In the genomic region with DNA sequence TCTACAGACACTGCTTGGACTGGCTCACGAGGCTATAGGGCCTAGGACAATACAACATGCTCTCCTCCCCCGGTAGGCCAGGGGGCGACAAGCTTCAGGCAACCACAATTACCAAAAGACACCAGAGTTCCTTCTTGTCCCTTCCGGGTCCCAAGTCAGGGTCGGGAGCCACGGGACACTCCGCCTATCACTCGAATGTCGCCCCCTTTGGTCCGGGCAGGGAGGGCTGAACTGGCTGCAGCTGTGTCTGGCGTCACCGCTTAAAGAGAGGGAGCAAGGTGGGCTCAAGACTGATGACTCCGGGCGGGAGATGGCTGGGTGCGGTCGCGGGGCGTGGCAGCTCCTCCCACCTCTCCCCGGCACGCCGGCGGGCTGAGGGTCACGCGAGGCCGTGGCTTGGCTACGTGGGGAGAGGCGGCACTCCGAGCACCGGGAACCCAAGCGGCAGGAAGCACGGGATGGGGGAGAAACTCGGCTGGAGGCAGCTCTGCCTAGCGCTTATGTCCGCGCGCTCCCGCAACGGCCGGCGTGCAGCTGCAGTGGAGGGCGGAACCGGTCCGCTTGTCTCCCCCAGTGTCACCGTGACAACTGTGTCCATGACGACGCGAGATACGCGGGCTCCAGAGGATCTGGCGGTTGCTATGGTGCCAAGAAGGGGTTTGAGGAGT, we compare ENCODE assay signal across 8 mouse cellular contexts. TPM values are rescaled to one million over a fixed set of nuclear protein-coding genes. Genes with fewer than 3 reads are reported as not detected.
DNase-seq lines count a peak whose midpoint lies in the region; ATAC-seq and TF ChIP-seq lines count a peak whose summit lies in the region.

A gene (minus strand): TSS at position 536 of the 668 bp plus-strand sequence.

- no peaks in the 10 kb centered on the region for H3K27me3 ChIP-seq in E14TG2a.4 (ENCODE audit: insufficient read depth, low read length)
- H3K27me3 ChIP-seq in forebrain, embryonic 14.5 days (replicated peaks; ENCODE audit: control insufficient read depth, insufficient read depth, low read length): no peaks in the 10 kb centered on the region
- no peaks in the 10 kb centered on the region for H3K27me3 ChIP-seq in heart, postnatal 0 days (ENCODE audit: control insufficient read depth, insufficient read depth, low read length)
- no peaks in the 10 kb centered on the region for H3K27me3 ChIP-seq in liver, embryonic 15.5 days
- H3K27me3 ChIP-seq in neural tube, embryonic 11.5 days (ENCODE audit: control insufficient read depth, insufficient read depth, low read length): no peaks in the 10 kb centered on the region
- H3K27me3 ChIP-seq in stomach, embryonic 15.5 days (replicated peaks): no peaks in the 10 kb centered on the region

- DNase-seq in c-Kit-positive CD71-positive TER-119-positive erythroid progenitor cells, embryonic 14.5 days (ENCODE audit: low spot score): peak; percentile 87
- peak; percentile 97 for DNase-seq in forebrain, embryonic 14.5 days (ENCODE audit: low spot score)
- DNase-seq in heart, postnatal 0 days (ENCODE audit: low spot score): peak; percentile 64
- DNase-seq in kidney, postnatal 36 days: peak; percentile 56 to 73
- DNase-seq in neural tube, embryonic 11.5 days (ENCODE audit: low spot score): peak; percentile 92

- peak within 1 kb of the TSS; percentile 81 for H3K4me3 ChIP-seq in E14TG2a.4 (replicated peaks; ENCODE audit: low read length)
- peak within 1 kb of the TSS; percentile 58 for H3K4me3 ChIP-seq in forebrain, embryonic 14.5 days (ENCODE audit: low read depth, low read length)
- peak within 1 kb of the TSS; percentile 54 for H3K4me3 ChIP-seq in heart, postnatal 0 days (ENCODE audit: low read depth, low read length)
- peak within 1 kb of the TSS; percentile 65 for H3K4me3 ChIP-seq in liver, embryonic 15.5 days (replicated peaks)
- H3K4me3 ChIP-seq in neural tube, embryonic 11.5 days (ENCODE audit: low read depth, low read length): peak within 1 kb of the TSS; percentile 58
- H3K4me3 ChIP-seq in stomach, embryonic 15.5 days (replicated peaks): peak within 1 kb of the TSS; percentile 46

- TF ChIP-seq EP300 in heart, postnatal 0 days (IDR thresholded peaks at IDR 0.05; ENCODE audit: low read depth): no peak

- ATAC-seq in forebrain, embryonic 14.5 days: peak; percentile 97
- ATAC-seq in heart, postnatal 0 days (ENCODE audit: insufficient read depth, low read depth): peak; percentile 79
- ATAC-seq in liver, embryonic 15.5 days (ENCODE audit: insufficient read depth): peak; percentile 59
- peak; percentile 83 for ATAC-seq in neural tube, embryonic 11.5 days (ENCODE audit: insufficient read depth, low FRiP score, low TSS enrichment)
- peak; percentile 68 for ATAC-seq in stomach, embryonic 15.5 days (ENCODE audit: insufficient read depth, low FRiP score, low read depth)

- peak within 1 kb of the TSS; percentile 94 for H3K4me2 ChIP-seq in forebrain, embryonic 14.5 days (ENCODE audit: low read length)
- H3K4me2 ChIP-seq in heart, postnatal 0 days (ENCODE audit: low read depth, low read length): peak within 1 kb of the TSS; percentile 84
- peak within 1 kb of the TSS; percentile 95 for H3K4me2 ChIP-seq in liver, embryonic 15.5 days
- H3K4me2 ChIP-seq in neural tube, embryonic 11.5 days (ENCODE audit: low read depth): peak within 1 kb of the TSS; percentile 90
- peak within 1 kb of the TSS; percentile 82 for H3K4me2 ChIP-seq in stomach, embryonic 15.5 days

- peaks cover 55% of the 10 kb centered on the region for H3K4me1 ChIP-seq in E14TG2a.4 (replicated peaks; ENCODE audit: low read depth, low read length)
- H3K4me1 ChIP-seq in forebrain, embryonic 14.5 days (ENCODE audit: control insufficient read depth, insufficient read depth, low read length): peaks cover 4% of the 10 kb centered on the region; the same call in 1 of the 2 replicates
- H3K4me1 ChIP-seq in heart, postnatal 0 days (ENCODE audit: control insufficient read depth, insufficient read depth): peaks cover 13% of the 10 kb centered on the region; the same call in 1 of the 2 replicates
- peaks cover 65% of the 10 kb centered on the region for H3K4me1 ChIP-seq in liver, embryonic 15.5 days (replicated peaks)
- peaks cover 17% of the 10 kb centered on the region for H3K4me1 ChIP-seq in neural tube, embryonic 11.5 days (ENCODE audit: control insufficient read depth, insufficient read depth, low read length)
- peaks cover 18% of the 10 kb centered on the region for H3K4me1 ChIP-seq in stomach, embryonic 15.5 days

- H3K27ac ChIP-seq in forebrain, embryonic 14.5 days (ENCODE audit: low read depth, low read length): peak within 1 kb of the TSS; percentile 78
- no peak within 1 kb of the TSS for H3K27ac ChIP-seq in heart, postnatal 0 days (ENCODE audit: low read depth)
- H3K27ac ChIP-seq in liver, embryonic 15.5 days (replicated peaks): peak within 1 kb of the TSS; percentile 92
- H3K27ac ChIP-seq in neural tube, embryonic 11.5 days (ENCODE audit: low read depth, low read length): peak within 1 kb of the TSS; percentile 56; the same call in 1 of the 2 replicates
- no peak within 1 kb of the TSS for H3K27ac ChIP-seq in stomach, embryonic 15.5 days

- WGBS in forebrain, embryonic 14.5 days: under 1% methylated on average over 50 of the region's 50 CpGs
- 1% methylated on average over 50 of the region's 50 CpGs for WGBS in heart, postnatal 0 days
- 6% methylated on average over 50 of the region's 50 CpGs for WGBS in liver, embryonic 15.5 days (ENCODE audit: insufficient replicate concordance)
- WGBS in neural tube, embryonic 11.5 days: under 1% methylated on average over 48 of the region's 50 CpGs
- 2% methylated on average over 48 of the region's 50 CpGs for WGBS in stomach, embryonic 15.5 days

- H3K9ac ChIP-seq in forebrain, embryonic 14.5 days (ENCODE audit: low read length): peak within 1 kb of the TSS; percentile 72
- peak within 1 kb of the TSS; percentile 48; the same call in 1 of the 2 replicates for H3K9ac ChIP-seq in heart, postnatal 0 days (replicated peaks; ENCODE audit: low read depth, low read length)
- H3K9ac ChIP-seq in liver, embryonic 15.5 days: peak within 1 kb of the TSS; percentile 39
- peak within 1 kb of the TSS; percentile 60 for H3K9ac ChIP-seq in neural tube, embryonic 11.5 days (ENCODE audit: low read length)
- 0 out of 2 replicates have a peak within 1 kb of the TSS, but pooled peaks have one; percentile 7 for H3K9ac ChIP-seq in stomach, embryonic 15.5 days

- peak; percentile 25; the same call in 1 of the 2 replicates for TF ChIP-seq CTCF in E14TG2a.4 (conservative IDR thresholded peaks at IDR 0.05; ENCODE audit: low read length)
- peak; percentile 61 for TF ChIP-seq CTCF in heart, postnatal 0 days (IDR thresholded peaks at IDR 0.05; ENCODE audit: low read depth)

- peaks cover 36% of the 10 kb centered on the region for H3K36me3 ChIP-seq in E14TG2a.4 (ENCODE audit: insufficient read depth, low read length)
- H3K36me3 ChIP-seq in forebrain, embryonic 14.5 days (ENCODE audit: control insufficient read depth, insufficient read depth, low read length): peaks cover 27% of the 10 kb centered on the region
- peaks cover 22% of the 10 kb centered on the region for H3K36me3 ChIP-seq in heart, postnatal 0 days (replicated peaks; ENCODE audit: control insufficient read depth, insufficient read depth, low read length)
- H3K36me3 ChIP-seq in liver, embryonic 15.5 days (replicated peaks): peaks cover 29% of the 10 kb centered on the region
- peaks cover 2% of the 10 kb centered on the region; the same call in 1 of the 2 replicates for H3K36me3 ChIP-seq in neural tube, embryonic 11.5 days (ENCODE audit: control insufficient read depth, insufficient read depth, low read length)
- H3K36me3 ChIP-seq in stomach, embryonic 15.5 days: peaks cover 7% of the 10 kb centered on the region

- H3K9me3 ChIP-seq in E14TG2a.4 (ENCODE audit: low read length): no peaks in the 10 kb centered on the region
- no peaks in the 10 kb centered on the region for H3K9me3 ChIP-seq in forebrain, embryonic 14.5 days (replicated peaks; ENCODE audit: control insufficient read depth, low read length)
- no peaks in the 10 kb centered on the region for H3K9me3 ChIP-seq in heart, postnatal 0 days (replicated peaks; ENCODE audit: control insufficient read depth, low read length)
- H3K9me3 ChIP-seq in liver, embryonic 15.5 days (replicated peaks): no peaks in the 10 kb centered on the region
- no peaks in the 10 kb centered on the region for H3K9me3 ChIP-seq in neural tube, embryonic 11.5 days (ENCODE audit: control insufficient read depth, low read length)
- no peaks in the 10 kb centered on the region for H3K9me3 ChIP-seq in stomach, embryonic 15.5 days

RNA-seq across cellular contexts. Expression of the gene that starts here (rescaled TPM):
- polyA plus RNA-seq in forebrain, embryonic 14.5 days (2014; fragmentation: Nextera tagmentation; extraction: Ambion mirVana): 4.1 and 6.0 TPM in 2 replicates
- total RNA-seq in heart, postnatal 0 days (2014; rRNA removed; ENCODE audit: low replicate concordance): 1.5 TPM in 1 of 2 replicates, not detected in the other
- polyA plus RNA-seq in heart, postnatal 0 days (2015; fragmentation: Nextera tagmentation; extraction: Ambion mirVana): 0.31 and 0.45 TPM in 2 replicates
- 0.16 and 0.24 TPM in 2 replicates for polyA plus RNA-seq in liver, embryonic 15.5 days (2015; fragmentation: Nextera tagmentation; extraction: Ambion mirVana)
- polyA plus RNA-seq in neural tube, embryonic 11.5 days (2014; fragmentation: Nextera tagmentation; extraction: Ambion mirVana): 1.6 and 2.5 TPM in 2 replicates
- polyA plus RNA-seq in stomach, embryonic 15.5 days (2015; fragmentation: Nextera tagmentation; extraction: Ambion mirVana): 0.76 and 0.94 TPM in 2 replicates

Comparison
In these comparisons a context has a peak if more than half of its experiments do, and no peak if none do; other contexts are left out.
1. Peak in ATAC-seq, H3K4me3 ChIP-seq, H3K27ac ChIP-seq, H3K9ac ChIP-seq and H3K4me2 ChIP-seq in liver, embryonic 15.5 days; RNA of the gene not detected or under 1 TPM.
2. Peak in ATAC-seq, H3K4me3 ChIP-seq, H3K9ac ChIP-seq and H3K4me2 ChIP-seq in stomach, embryonic 15.5 days; RNA of the gene not detected or under 1 TPM.
3. H3K27ac ChIP-seq: peak in forebrain, embryonic 14.5 days (single experiment) and neural tube, embryonic 11.5 days (single experiment); none in heart, postnatal 0 days (single experiment) and stomach, embryonic 15.5 days (single experiment).
4. H3K9ac ChIP-seq: peak in every context shown above with its lines; median percentile 72 in forebrain, embryonic 14.5 days; 60 in neural tube, embryonic 11.5 days; 48 in heart, postnatal 0 days; 39 in liver, embryonic 15.5 days; 7 in stomach, embryonic 15.5 days.
5. Peak in every context shown above with its lines, with median percentiles within 50 percentile points of each other: H3K4me3 ChIP-seq, DNase-seq, ATAC-seq and H3K4me2 ChIP-seq.